Mouse (Mus musculus) testis, adult 2 months (tissue): ENCODE data around the gene Celsr1. TPM values are rescaled to one million over a fixed set of nuclear protein-coding genes. Genes with fewer than 3 reads are reported as not detected.

ENCODE experiments used
- H3K27ac ChIP-seq: fragments of 200-500 bp; 2 replicates; pipeline ENCODE4 v1.5.1; 2012; ENCODE audit warnings: low read depth, low read length; ENCODE audit not compliant: control insufficient read depth, insufficient read depth
- H3K27me3 ChIP-seq: fragments of 200-500 bp; 2 replicates; pipeline ENCODE4 v1.6.1; 2012; ENCODE audit warnings: mild to moderate bottlenecking, low read length, moderate library complexity; ENCODE audit not compliant: control insufficient read depth, insufficient read depth
- H3K36me3 ChIP-seq: fragments of 200-500 bp; 2 replicates; pipeline ENCODE4 v1.6.1; 2012; ENCODE audit warnings: mild to moderate bottlenecking, low read length; ENCODE audit not compliant: control insufficient read depth, insufficient read depth
- H3K4me1 ChIP-seq: fragments of 200-500 bp; 2 replicates; pipeline ENCODE4 v1.6.1; 2012; ENCODE audit warnings: low read length; ENCODE audit not compliant: control insufficient read depth, insufficient read depth
- H3K4me3 ChIP-seq: fragments of 200-500 bp; 2 replicates; pipeline ENCODE4 v1.5.1; 2012; ENCODE audit warnings: low read depth, mild to moderate bottlenecking, low read length, moderate library complexity, mixed read lengths; ENCODE audit not compliant: control insufficient read depth
- CTCF ChIP-seq: fragments of 200-500 bp; IDR thresholded peaks from 2 replicates; pipeline ENCODE4 v1.5.1; 2012; ENCODE audit warnings: low read depth, mild to moderate bottlenecking, inconsistent platforms, low read length, moderate library complexity; ENCODE audit not compliant: control insufficient read depth, insufficient read depth, insufficient replicate concordance
- POLR2A ChIP-seq: fragments of 200-500 bp; IDR thresholded peaks from 2 replicates; pipeline ENCODE4 v1.6.1; 2012; ENCODE audit warnings: low read depth, mild to moderate bottlenecking, inconsistent platforms, low read length, moderate library complexity; ENCODE audit not compliant: control insufficient read depth
- polyA plus RNA-seq: library from polyadenylated mRNA; depleted of rRNA; stranded (reverse); fragments of >200 nt; gene quantifications from 2 replicates; pipeline ENCODE4 v1.2.3, GENCODE M21; 2012

Celsr1 gene
- polyA plus RNA-seq, 1 experiment, result 0.15 TPM

- Histone ChIP-seq H3K27me3 (no peaks in the 10 kb centered on the region), H3K4me1 (no peaks in the 10 kb centered on the region), H3K4me3 (no peak overlapping the region), H3K27ac (no peak overlapping the region), H3K36me3 (no peaks in the 10 kb centered on the region)
- TF ChIP-seq POLR2A, result no peak
- TF ChIP-seq CTCF, result no peak
These were observed 84.0 kb downstream of the Celsr1 start for GRCm38 (mm10) chr15:85949421-85950164.

GRCm38 (mm10) chr15:85947967-85948366 is 85.6 kb downstream of the Celsr1 start:
- Histone ChIP-seq H3K4me1 (no peaks in the 10 kb centered on the region), H3K27ac (no peak overlapping the region), H3K4me3 (no peak overlapping the region), H3K27me3 (no peaks in the 10 kb centered on the region), H3K36me3 (no peaks in the 10 kb centered on the region)
- no peak for TF ChIP-seq POLR2A
- no peak for TF ChIP-seq CTCF

GRCm38 (mm10) chr15:85947541-85947940 is 86.0 kb downstream of the Celsr1 start:
- Histone ChIP-seq H3K27me3 (no peaks in the 10 kb centered on the region), H3K27ac (no peak overlapping the region), H3K36me3 (no peaks in the 10 kb centered on the region), H3K4me1 (no peaks in the 10 kb centered on the region), H3K4me3 (no peak overlapping the region)
- TF ChIP-seq POLR2A (no peak), CTCF (no peak)

GRCm38 (mm10) chr15:85935627-85936049 is 97.9 kb downstream of the Celsr1 start:
- H3K27ac ChIP-seq, result no peak overlapping the region
- no peak for TF ChIP-seq POLR2A
- TF ChIP-seq CTCF, result no peak
- no peak overlapping the region for H3K4me3 ChIP-seq
- no peaks in the 10 kb centered on the region for H3K4me1 ChIP-seq
- H3K27me3 ChIP-seq, result no peaks in the 10 kb centered on the region
- no peaks in the 10 kb centered on the region for H3K36me3 ChIP-seq

- Histone ChIP-seq H3K4me1 (no peaks in the 10 kb centered on the region), H3K36me3 (no peaks in the 10 kb centered on the region)
- no peak for TF ChIP-seq CTCF
- TF ChIP-seq POLR2A, result no peak
These were observed 105.4 kb downstream of the Celsr1 start for GRCm38 (mm10) chr15:85928161-85928560.

GRCm38 (mm10) chr15:85921855-85922254 is 111.7 kb downstream of the Celsr1 start:
- TF ChIP-seq POLR2A, result no peak
- Histone ChIP-seq H3K27me3 (no peaks in the 10 kb centered on the region), H3K4me1 (no peaks in the 10 kb centered on the region), H3K27ac (no peak overlapping the region), H3K36me3 (no peaks in the 10 kb centered on the region), H3K4me3 (no peak overlapping the region)

More at GRCm38 (mm10) chr15:85928161-85928560, 105.4 kb downstream of the Celsr1 start:
- no peak overlapping the region for H3K27ac ChIP-seq
- no peaks in the 10 kb centered on the region for H3K27me3 ChIP-seq
- H3K4me3 ChIP-seq, result no peak overlapping the region

- Histone ChIP-seq H3K4me1 (no peaks in the 10 kb centered on the region), H3K27ac (no peak overlapping the region), H3K4me3 (no peak overlapping the region), H3K27me3 (no peaks in the 10 kb centered on the region), H3K36me3 (no peaks in the 10 kb centered on the region)
- TF ChIP-seq POLR2A (no peak), CTCF (no peak)
These were observed 113.7 kb downstream of the Celsr1 start for GRCm38 (mm10) chr15:85919892-85920248.

- no peak overlapping the region for H3K4me3 ChIP-seq
- TF ChIP-seq POLR2A (no peak), CTCF (no peak)
- no peak overlapping the region for H3K27ac ChIP-seq
- H3K27me3 ChIP-seq, result no peaks in the 10 kb centered on the region
- no peaks in the 10 kb centered on the region for H3K4me1 ChIP-seq
- H3K36me3 ChIP-seq, result no peaks in the 10 kb centered on the region
These were observed 114.2 kb downstream of the Celsr1 start for GRCm38 (mm10) chr15:85919191-85919891.
